Mouse (Mus musculus) liver, embryonic 12.5 days (tissue): ENCODE measurements around the gene M6pr. TPM values are rescaled to one million over a fixed set of nuclear protein-coding genes. Genes with fewer than 3 reads are reported as not detected.
"Not testable (repeated sequence)": the region's sequence is repeated elsewhere in the genome, so short reads cannot be mapped to it uniquely, and the experiment has no call there.

Experiments used
- ATAC-seq: fragments of 200-750 bp; cut with Nextera tagmentation; 2 replicates; pipeline ENCODE4 v1.8.0; 2017; ENCODE audit warnings: moderate number of reproducible peaks, mild to moderate bottlenecking, moderate library complexity
- H3K27ac ChIP-seq: fragments of 300-500 bp; sonication (generic); 2 replicates; pipeline ENCODE4 v1.5.1; 2016; ENCODE audit warnings: mild to moderate bottlenecking
- H3K27me3 ChIP-seq: fragments of 300-500 bp; sonication (generic); replicated peaks from 2 replicates; pipeline ENCODE4 v1.6.1; 2016; ENCODE audit warnings: mild to moderate bottlenecking, moderate library complexity
- H3K36me3 ChIP-seq: fragments of 300-500 bp; sonication (generic); 2 replicates; pipeline ENCODE4 v1.6.1; 2016; ENCODE audit warnings: mild to moderate bottlenecking, moderate library complexity
- H3K4me1 ChIP-seq: fragments of 300-500 bp; sonication (generic); 2 replicates; pipeline ENCODE4 v1.6.1; 2016
- H3K4me2 ChIP-seq: fragments of 300-500 bp; sonication (generic); 2 replicates; pipeline ENCODE4 v1.6.1; 2016; ENCODE audit warnings: mild to moderate bottlenecking, moderate library complexity
- H3K4me3 ChIP-seq: fragments of 300-500 bp; sonication (generic); 2 replicates; pipeline ENCODE4 v1.5.1; 2016; ENCODE audit warnings: mild to moderate bottlenecking, moderate library complexity
- H3K9ac ChIP-seq: fragments of 300-500 bp; sonication (generic); 2 replicates; pipeline ENCODE4 v1.6.1; 2016; ENCODE audit warnings: mild to moderate bottlenecking, moderate library complexity
- H3K9me3 ChIP-seq: fragments of 300-500 bp; sonication (generic); replicated peaks from 2 replicates; pipeline ENCODE4 v1.6.1; 2016; ENCODE audit warnings: mild to moderate bottlenecking, moderate library complexity
- WGBS: fragments of 180-500 bp; shearing (Covaris S2); methylation state at CpG from one replicate; pipeline ENCODE4 v1.1.7; 2016; ENCODE audit not compliant: insufficient replicate concordance; 5-methylcytosine and 5-hydroxymethylcytosine counted together
- polyA plus RNA-seq: library from polyadenylated mRNA; unstranded; fragments of >200 nt; fragmentation: Nextera tagmentation; extraction: Ambion mirVana; gene quantifications from 2 replicates; pipeline ENCODE4 v1.2.1, GENCODE M21; 2016

The M6pr gene
- polyA plus RNA-seq, 1 experiment from 2014 or later, result 116 TPM

DNA sequence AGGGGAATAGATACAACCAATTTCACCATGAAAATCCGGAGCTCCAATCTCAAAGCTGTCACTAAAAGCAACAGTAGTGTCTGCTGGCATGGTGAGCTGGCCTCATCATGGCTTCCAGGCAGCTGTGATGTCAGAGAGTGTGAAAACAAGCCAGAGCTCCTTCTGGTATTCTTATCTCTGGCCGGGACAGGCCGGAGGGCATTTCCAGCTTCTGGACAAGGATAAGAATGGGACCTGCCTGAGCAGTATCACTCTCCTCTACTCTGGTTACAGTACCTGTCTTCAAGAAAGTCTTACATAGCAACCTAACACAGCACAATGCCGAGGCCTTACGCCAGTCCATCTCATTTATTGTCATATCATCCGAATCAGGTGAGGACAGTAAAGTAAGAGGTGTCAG, 37.2 kb downstream of the M6pr start:
- H3K4me3 ChIP-seq, result no peak overlapping the region

GRCm38 (mm10) chr6:122346399-122346798, 37.9 kb downstream of the M6pr start:
- WGBS, result 74% methylated on average over 7 of the region's 7 CpGs
- H3K9me3 ChIP-seq, result no peaks in the 10 kb centered on the region
- peaks cover 27% of the 10 kb centered on the region for H3K4me1 ChIP-seq
- H3K9ac ChIP-seq, result no peak overlapping the region
- no peaks in the 10 kb centered on the region for H3K27me3 ChIP-seq
- no peak for ATAC-seq
- no peak overlapping the region for H3K4me2 ChIP-seq
- no peaks in the 10 kb centered on the region for H3K36me3 ChIP-seq
- H3K27ac ChIP-seq, result no peak overlapping the region
- H3K4me3 ChIP-seq, result no peak overlapping the region

More for the DNA sequence above, 37.2 kb downstream of the M6pr start:
- Histone ChIP-seq H3K27ac (no peak overlapping the region), H3K36me3 (no peaks in the 10 kb centered on the region), H3K9me3 (no peaks in the 10 kb centered on the region), H3K4me1 (peaks cover 32% of the 10 kb centered on the region), H3K4me2 (no peak overlapping the region), H3K27me3 (no peaks in the 10 kb centered on the region), H3K9ac (no peak overlapping the region)
- no peak for ATAC-seq
- WGBS, result 59% methylated on average over 6 of the region's 6 CpGs

GRCm38 (mm10) chr6:122347326-122347725, 38.8 kb downstream of the M6pr start:
- not testable (repeated sequence) for H3K27ac ChIP-seq, H3K9ac ChIP-seq, H3K9me3 ChIP-seq, H3K4me2 ChIP-seq, H3K27me3 ChIP-seq, H3K36me3 ChIP-seq, ATAC-seq, H3K4me3 ChIP-seq
- 44% methylated on average over 1 of the region's 1 CpGs for WGBS
- peaks cover 27% of the 10 kb centered on the region for H3K4me1 ChIP-seq

DNA sequence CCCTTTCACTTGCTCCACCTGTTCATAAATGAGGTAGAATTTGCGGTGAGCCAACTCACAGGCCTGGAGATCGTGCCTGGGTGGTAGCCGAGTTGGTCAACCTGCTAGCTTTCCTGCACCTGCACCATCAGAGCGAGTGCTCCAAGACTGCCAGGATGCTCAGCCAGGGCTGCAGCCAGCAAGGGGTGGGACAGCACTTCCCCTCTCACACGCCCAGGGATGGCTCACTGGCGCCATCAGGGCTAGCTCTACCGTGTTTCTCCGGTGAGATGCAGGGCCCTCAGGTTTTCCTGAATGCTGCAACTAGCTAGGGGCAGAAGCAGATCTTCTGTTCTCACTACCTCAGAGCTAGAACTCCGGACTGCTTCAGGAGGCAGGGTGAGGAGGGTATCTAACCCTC, 47.4 kb downstream of the M6pr start:
- no peak overlapping the region for H3K4me3 ChIP-seq
- ATAC-seq, result no peak
- no peaks in the 10 kb centered on the region for H3K9me3 ChIP-seq
- no peaks in the 10 kb centered on the region for H3K36me3 ChIP-seq
- WGBS, result 39% methylated on average over 9 of the region's 9 CpGs
- H3K4me1 ChIP-seq, result no peaks in the 10 kb centered on the region
- no peak overlapping the region for H3K9ac ChIP-seq
- no peak overlapping the region for H3K4me2 ChIP-seq
- no peak overlapping the region for H3K27ac ChIP-seq
- H3K27me3 ChIP-seq, result no peaks in the 10 kb centered on the region

- no peak overlapping the region for H3K4me2 ChIP-seq
- H3K9ac ChIP-seq, result no peak overlapping the region
- H3K9me3 ChIP-seq, result no peaks in the 10 kb centered on the region
- H3K4me3 ChIP-seq, result no peak overlapping the region
- H3K4me1 ChIP-seq, result no peaks in the 10 kb centered on the region
- H3K27ac ChIP-seq, result no peak overlapping the region
- H3K36me3 ChIP-seq, result no peaks in the 10 kb centered on the region
- H3K27me3 ChIP-seq, result no peaks in the 10 kb centered on the region
- WGBS, result 71% methylated on average over 1 of the region's 1 CpGs
- ATAC-seq, result no peak
Measured at GRCm38 (mm10) chr6:122357089-122357488, 48.6 kb downstream of the M6pr start.

- 36% methylated on average over 3 of the region's 3 CpGs for WGBS
- no peaks in the 10 kb centered on the region; the same call in 1 of the 2 replicates for H3K27me3 ChIP-seq
- no peak overlapping the region for H3K4me3 ChIP-seq
- no peak overlapping the region for H3K9ac ChIP-seq
- H3K4me1 ChIP-seq, result 0 out of 2 replicates have a peak, but pooled peaks cover 4% of the 10 kb centered on the region
- no peaks in the 10 kb centered on the region for H3K9me3 ChIP-seq
- H3K36me3 ChIP-seq, result no peaks in the 10 kb centered on the region
- H3K4me2 ChIP-seq, result no peak overlapping the region
- no peak overlapping the region for H3K27ac ChIP-seq
- ATAC-seq, result no peak
Measured at GRCm38 (mm10) chr6:122365706-122366105, 57.2 kb downstream of the M6pr start.

DNA sequence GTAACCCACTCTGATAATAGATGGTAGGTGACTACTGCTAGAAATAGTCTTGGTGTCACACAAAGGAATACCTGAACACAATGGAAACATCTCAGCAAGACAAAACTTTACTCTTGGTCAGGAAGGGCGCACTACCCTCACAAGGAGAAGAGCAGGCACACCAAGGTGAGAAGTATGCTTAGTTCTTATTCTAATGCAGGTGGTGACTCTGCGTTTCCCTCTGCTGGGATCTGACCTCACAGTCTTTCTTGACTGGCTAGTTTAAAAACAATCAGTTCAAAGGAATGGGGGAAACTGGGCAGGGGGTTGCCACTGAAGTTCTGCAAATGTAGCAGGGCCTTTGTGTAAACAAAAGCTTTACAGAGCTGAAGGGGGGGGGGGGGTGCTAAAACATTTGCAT, 57.8 kb downstream of the M6pr start:
- Histone ChIP-seq H3K27ac (no peak overlapping the region), H3K4me3 (no peak overlapping the region), H3K9ac (no peak overlapping the region), H3K27me3 (no peaks in the 10 kb centered on the region; the same call in 1 of the 2 replicates), H3K9me3 (no peaks in the 10 kb centered on the region), H3K4me2 (no peak overlapping the region), H3K36me3 (no peaks in the 10 kb centered on the region), H3K4me1 (0 out of 2 replicates have a peak, but pooled peaks cover 4% of the 10 kb centered on the region)
- no peak for ATAC-seq
- 52% methylated on average over 2 of the region's 2 CpGs for WGBS

- no peak for ATAC-seq
- no peak overlapping the region for H3K4me2 ChIP-seq
- no peak overlapping the region for H3K9ac ChIP-seq
- no peaks in the 10 kb centered on the region; the same call in 1 of the 2 replicates for H3K27me3 ChIP-seq
- 0 out of 2 replicates have a peak, but pooled peaks cover 4% of the 10 kb centered on the region for H3K4me1 ChIP-seq
- no peak overlapping the region for H3K27ac ChIP-seq
- no peak overlapping the region for H3K4me3 ChIP-seq
- no peaks in the 10 kb centered on the region for H3K9me3 ChIP-seq
- no peaks in the 10 kb centered on the region for H3K36me3 ChIP-seq
- 49% methylated on average over 3 of the region's 3 CpGs for WGBS
Measured at GRCm38 (mm10) chr6:122366976-122367375, 58.5 kb downstream of the M6pr start.

Other genes starting within 250 kb of the M6pr start
- gene Klrg1, start 25.8 kb upstream of the M6pr start, polyA plus RNA-seq, result not detected in 2 replicates
- 4.4 and 4.5 TPM in 2 replicates for gene Phc1, start 31.8 kb downstream of the M6pr start, polyA plus RNA-seq
- gene Rimklb, start 190.0 kb downstream of the M6pr start, polyA plus RNA-seq, result 2.1 and 3.1 TPM in 2 replicates
- gene Mfap5, start 197.1 kb downstream of the M6pr start, polyA plus RNA-seq, result 0.48 and 0.68 TPM in 2 replicates
- gene Aicda, start 245.1 kb downstream of the M6pr start, polyA plus RNA-seq, result 0.05 TPM in 1 of 2 replicates, not detected in the other